Mouse (Mus musculus): ENCODE data around the gene Aurkb. TPM values are rescaled to one million over a fixed set of nuclear protein-coding genes. Genes with fewer than 3 reads are reported as not detected.
"Not testable (repeated sequence)": the region's sequence is repeated elsewhere in the genome, so short reads cannot be mapped to it uniquely, and the experiment has no call there.

Gene Aurkb
- polyA plus RNA-seq (2015; fragmentation: Nextera tagmentation; extraction: Ambion mirVana) = 78.4 and 83.0 TPM in 2 replicates

DNA sequence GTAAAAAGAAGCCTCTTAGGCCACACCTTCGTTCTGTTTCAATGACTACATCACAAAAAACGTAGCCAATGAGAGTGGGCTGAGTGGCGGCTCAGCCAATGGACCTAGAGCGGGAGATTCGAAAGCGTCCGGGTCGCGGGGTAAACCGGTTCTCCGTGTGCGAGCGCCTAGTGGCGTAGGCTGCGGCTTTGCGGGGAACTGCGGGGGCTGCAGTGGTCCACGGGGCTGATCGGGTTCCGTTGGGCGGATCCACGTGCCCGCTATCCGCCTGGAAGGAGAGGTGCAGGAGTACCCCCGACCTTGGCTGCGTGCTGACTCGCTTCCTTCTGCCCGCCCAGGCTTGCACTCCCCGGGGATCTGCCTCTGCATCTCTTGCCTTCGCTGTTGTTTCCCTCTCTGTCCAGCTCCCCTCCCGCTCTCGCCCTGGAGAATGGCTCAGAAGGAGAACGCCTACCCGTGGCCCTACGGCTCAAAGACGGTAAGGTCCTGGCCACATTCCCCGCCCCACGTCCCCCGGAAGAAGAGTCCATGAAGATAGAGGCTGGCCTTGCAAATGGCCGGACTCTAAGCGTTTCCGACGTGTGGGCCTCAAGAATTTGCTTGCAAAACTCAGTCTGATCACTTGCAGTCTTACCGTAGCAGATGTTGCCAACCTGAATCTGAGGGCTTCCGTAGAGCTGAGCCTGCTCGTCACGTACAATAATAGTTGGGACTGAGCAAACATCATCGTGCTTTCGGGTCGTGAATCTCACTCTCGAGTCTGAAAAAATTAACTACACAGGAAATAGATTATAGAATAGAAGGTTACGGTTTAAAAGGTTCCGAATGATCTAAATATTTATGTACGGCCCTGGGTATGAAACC is at the start of gene Aurkb:
Gene Aurkb (plus strand): TSS at position 117 of the 864 bp plus-strand sequence.
- no peaks in the 10 kb centered on the region for H3K9me3 ChIP-seq
- peak within 1 kb of the TSS; percentile 67 for H3K4me3 ChIP-seq
- peaks cover 30% of the 10 kb centered on the region for H3K4me1 ChIP-seq
- peak; percentile 53; the same call in 1 of the 2 replicates for ATAC-seq (ENCODE audit: extremely low read depth, insufficient number of reproducible peaks, low FRiP score, low TSS enrichment)
- no peaks in the 10 kb centered on the region for H3K27me3 ChIP-seq (replicated peaks)
- peak within 1 kb of the TSS; percentile 86 for H3K9ac ChIP-seq
- under 1% methylated on average over 54 of the region's 54 CpGs for WGBS
- H3K27ac ChIP-seq (replicated peaks) = peak within 1 kb of the TSS; percentile 93
- H3K36me3 ChIP-seq = peaks cover 34% of the 10 kb centered on the region
- peak within 1 kb of the TSS; percentile 79 for H3K4me2 ChIP-seq

DNA sequence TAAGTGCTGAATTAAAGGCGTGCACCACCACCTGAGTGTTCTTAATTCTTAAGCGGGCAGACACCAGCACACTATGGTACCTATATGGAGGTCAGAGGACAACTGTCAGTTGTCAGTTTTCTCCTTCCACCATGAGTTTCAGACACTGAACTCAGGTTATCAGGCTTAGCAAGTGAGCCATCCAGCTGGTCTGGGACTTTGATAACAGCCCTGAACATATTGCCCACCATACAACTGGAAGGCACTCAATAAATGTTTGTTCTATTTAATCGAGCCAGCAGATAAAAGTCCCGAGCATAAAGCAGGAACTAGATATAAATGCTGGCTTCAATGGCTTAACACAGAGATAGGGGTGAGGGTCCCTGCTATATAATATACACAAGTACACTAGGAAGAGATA is 48.4 kb upstream of the Aurkb start:
- Histone ChIP-seq H3K4me1 (no peaks in the 10 kb centered on the region), H3K9me3 (no peaks in the 10 kb centered on the region), H3K27ac (replicated peaks) (no peak overlapping the region), H3K4me3 (no peak overlapping the region), H3K27me3 (replicated peaks) (no peaks in the 10 kb centered on the region), H3K4me2 (no peak overlapping the region), H3K9ac (no peak overlapping the region), H3K36me3 (peaks cover 98% of the 10 kb centered on the region)
- no peak for ATAC-seq (ENCODE audit: extremely low read depth, insufficient number of reproducible peaks, low FRiP score, low TSS enrichment)
- WGBS = 84% methylated on average over 4 of the region's 4 CpGs

DNA sequence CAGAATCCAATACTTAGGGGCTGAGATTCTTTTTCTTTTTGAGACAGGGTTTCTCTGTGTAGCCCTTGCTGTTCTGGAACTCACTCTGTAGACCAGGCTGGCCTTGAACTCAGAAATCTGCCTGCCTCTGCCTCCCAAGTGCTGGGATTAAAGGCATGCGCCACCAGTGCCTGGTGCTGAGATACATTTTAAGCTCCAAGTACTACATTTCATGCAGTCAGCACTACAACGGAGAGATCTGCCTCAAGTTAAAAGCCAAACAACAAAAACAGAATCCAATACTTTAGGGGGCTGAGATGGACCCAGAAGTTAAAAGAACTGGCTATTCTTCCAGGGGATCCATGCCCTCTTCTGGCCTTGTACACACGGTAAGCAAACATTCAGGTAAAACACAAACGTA is 42.7 kb upstream of the Aurkb start:
- 94% methylated on average over 4 of the region's 4 CpGs for WGBS
- H3K36me3 ChIP-seq = peaks cover 57% of the 10 kb centered on the region
- not testable (repeated sequence) for H3K9me3 ChIP-seq; H3K27me3 ChIP-seq (replicated peaks); H3K4me1 ChIP-seq; H3K4me3 ChIP-seq; H3K27ac ChIP-seq (replicated peaks); ATAC-seq (ENCODE audit: extremely low read depth, insufficient number of reproducible peaks, low FRiP score, low TSS enrichment); H3K9ac ChIP-seq; H3K4me2 ChIP-seq

DNA sequence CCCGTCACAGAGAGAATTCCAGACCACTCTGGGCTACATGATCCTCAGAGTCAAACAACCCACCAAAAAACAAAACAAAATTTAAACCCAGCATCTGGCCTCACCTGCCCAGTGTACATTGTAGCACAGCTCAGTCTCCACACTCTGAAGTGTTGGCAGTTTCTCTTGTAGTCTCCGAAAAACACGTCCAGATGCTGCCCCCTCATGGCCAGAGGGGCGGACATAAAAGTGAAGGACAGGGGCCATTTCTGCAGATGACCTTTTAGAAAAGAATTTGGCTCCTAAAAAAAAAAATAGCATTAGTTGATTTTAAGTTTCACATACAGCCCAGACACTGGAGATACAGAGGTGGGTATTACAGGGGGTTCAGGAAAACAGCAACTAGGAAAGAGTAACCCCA is 41.9 kb upstream of the Aurkb start:
- H3K4me2 ChIP-seq = no peak overlapping the region
- no peaks in the 10 kb centered on the region for H3K27me3 ChIP-seq (replicated peaks)
- H3K9ac ChIP-seq = no peak overlapping the region
- no peak overlapping the region for H3K27ac ChIP-seq (replicated peaks)
- no peak overlapping the region for H3K4me3 ChIP-seq
- H3K9me3 ChIP-seq = no peaks in the 10 kb centered on the region
- WGBS = 42% methylated on average over 4 of the region's 4 CpGs
- H3K4me1 ChIP-seq = peaks cover 11% of the 10 kb centered on the region
- peaks cover 49% of the 10 kb centered on the region for H3K36me3 ChIP-seq
- no peak for ATAC-seq (ENCODE audit: extremely low read depth, insufficient number of reproducible peaks, low FRiP score, low TSS enrichment)

DNA sequence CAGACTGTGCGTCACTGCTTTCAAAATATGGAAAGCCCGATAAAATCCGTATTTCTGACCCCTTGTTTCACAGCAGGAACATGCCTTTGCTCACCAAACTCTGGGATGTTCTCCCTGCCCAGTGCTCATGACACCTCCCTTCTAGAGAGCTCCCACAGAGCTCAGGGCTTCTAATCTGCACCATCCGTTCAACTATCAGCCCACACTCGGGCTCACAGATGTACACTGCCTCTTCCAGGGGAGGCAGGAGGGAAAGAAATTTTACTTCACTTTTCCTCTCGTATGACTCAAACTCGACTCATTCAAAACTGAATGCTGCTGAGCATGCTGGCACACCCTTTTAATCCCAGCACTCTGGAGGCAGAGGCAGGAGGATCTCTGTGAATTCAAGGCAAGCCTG is 40.3 kb upstream of the Aurkb start:
- 78% methylated on average over 7 of the region's 7 CpGs for WGBS
- no peak for ATAC-seq (ENCODE audit: extremely low read depth, insufficient number of reproducible peaks, low FRiP score, low TSS enrichment)
- no peaks in the 10 kb centered on the region for H3K27me3 ChIP-seq (replicated peaks)

DNA sequence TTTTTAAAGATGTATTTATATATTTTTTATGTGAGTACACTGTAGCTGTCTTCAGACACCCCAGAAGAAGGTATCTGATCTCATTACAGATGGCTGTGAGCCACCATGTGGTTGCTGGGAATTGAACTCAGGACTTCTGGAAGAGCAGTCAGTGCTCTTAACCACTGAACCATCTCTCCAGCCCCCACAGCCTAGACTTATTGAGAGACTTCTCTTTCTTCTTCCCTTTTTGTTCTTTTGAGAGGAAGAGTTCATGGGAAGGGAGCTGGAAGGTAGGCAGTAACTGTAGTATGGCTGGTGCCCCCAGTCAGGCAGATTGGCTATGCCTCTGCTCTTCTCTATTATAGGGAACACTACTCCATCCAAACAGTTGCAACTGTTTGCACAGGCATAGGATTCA is 38.9 kb upstream of the Aurkb start:
- not testable (repeated sequence) for H3K4me2 ChIP-seq; H3K9me3 ChIP-seq; H3K27ac ChIP-seq (replicated peaks); H3K9ac ChIP-seq; H3K4me3 ChIP-seq; H3K27me3 ChIP-seq (replicated peaks); ATAC-seq (ENCODE audit: extremely low read depth, insufficient number of reproducible peaks, low FRiP score, low TSS enrichment)
- Histone ChIP-seq H3K4me1 (peaks cover 22% of the 10 kb centered on the region), H3K36me3 (peaks cover 19% of the 10 kb centered on the region)

More for the DNA sequence above, 40.3 kb upstream of the Aurkb start:
- Histone ChIP-seq H3K36me3 (peaks cover 33% of the 10 kb centered on the region), H3K4me2 (no peak overlapping the region), H3K4me1 (peaks cover 11% of the 10 kb centered on the region), H3K27ac (replicated peaks) (no peak overlapping the region), H3K9ac (no peak overlapping the region), H3K4me3 (no peak overlapping the region), H3K9me3 (no peaks in the 10 kb centered on the region)

DNA sequence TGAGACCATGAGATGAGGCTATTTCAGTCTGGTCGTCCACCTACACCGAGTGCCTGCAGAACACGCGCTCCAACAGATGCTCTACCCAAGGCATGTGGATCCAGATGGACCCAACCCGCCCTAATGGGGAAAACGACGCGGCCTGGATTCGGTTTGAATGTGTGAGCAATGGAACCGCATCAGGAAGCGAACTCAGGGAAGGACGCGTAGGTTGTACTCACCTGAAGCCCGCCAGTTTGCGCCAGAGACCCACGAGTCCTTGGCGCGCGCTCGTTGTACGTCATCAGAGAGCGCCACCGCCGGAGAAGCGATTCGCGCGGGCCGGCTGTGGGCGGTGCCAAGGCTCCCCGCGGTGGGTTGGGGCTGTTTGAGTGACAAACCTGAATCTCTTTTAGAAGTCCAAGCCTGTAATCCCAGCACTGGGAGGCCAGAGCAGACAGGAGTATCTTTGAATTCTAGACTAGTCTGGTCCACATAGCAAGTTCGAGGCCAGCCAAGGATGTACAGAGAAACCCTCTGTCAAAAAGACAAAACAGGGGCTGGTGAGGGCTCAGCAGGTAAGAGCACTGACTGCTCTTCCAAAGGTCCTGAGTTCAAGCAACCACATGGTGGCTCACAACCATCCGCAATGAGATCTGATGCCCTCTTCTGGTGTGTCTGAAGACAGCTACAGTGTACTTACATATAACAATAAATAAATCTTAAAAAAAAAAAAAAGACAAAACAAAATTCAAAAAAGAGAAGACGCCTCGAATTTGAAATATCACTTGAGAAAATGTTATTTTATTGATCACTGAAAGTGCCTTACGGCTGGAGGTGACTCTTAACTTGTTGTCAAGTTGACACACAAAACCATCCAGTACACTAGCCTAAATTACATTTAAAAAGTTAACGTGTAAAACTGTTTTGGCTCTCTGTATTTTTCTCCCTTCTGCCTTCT is 37.0 kb upstream of the Aurkb start, which contains the start of gene Pfas:
Gene Pfas (minus strand): TSS at position 279 of the 940 bp plus-strand sequence.
- 8% methylated on average over 38 of the region's 38 CpGs for WGBS
- Histone ChIP-seq H3K9ac (peak within 1 kb of the TSS; percentile 84), H3K4me3 (peak within 1 kb of the TSS; percentile 72), H3K27me3 (replicated peaks) (no peaks in the 10 kb centered on the region), H3K4me2 (peak within 1 kb of the TSS; percentile 83), H3K36me3 (0 out of 2 replicates have a peak, but pooled peaks cover under 1% of the 10 kb centered on the region), H3K9me3 (no peaks in the 10 kb centered on the region), H3K27ac (replicated peaks) (peak within 1 kb of the TSS; percentile 59), H3K4me1 (peaks cover 24% of the 10 kb centered on the region)
- ATAC-seq (ENCODE audit: extremely low read depth, insufficient number of reproducible peaks, low FRiP score, low TSS enrichment) = peak; percentile 64

DNA sequence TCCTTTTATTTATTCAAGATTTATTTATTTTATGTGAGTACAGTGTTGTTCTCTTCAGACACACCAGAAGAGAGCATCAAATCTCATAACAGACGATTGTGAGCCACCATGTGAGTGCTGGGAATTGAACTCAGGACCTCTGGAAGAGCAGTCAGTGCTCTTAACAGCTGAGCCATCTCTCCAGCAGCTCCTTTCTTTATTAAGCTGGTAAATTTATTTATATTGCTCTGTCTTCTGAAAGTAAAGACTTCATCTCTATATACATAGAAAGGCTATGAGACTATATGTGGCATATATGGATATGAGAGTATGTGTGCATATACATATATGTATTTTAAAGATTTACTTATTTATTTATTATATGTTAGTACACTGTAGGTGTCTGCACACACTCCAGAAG is 35.9 kb upstream of the Aurkb start:
- H3K36me3 ChIP-seq = no peaks in the 10 kb centered on the region
- H3K27ac ChIP-seq (replicated peaks) = no peak overlapping the region
- H3K4me1 ChIP-seq = peaks cover 24% of the 10 kb centered on the region
- no peaks in the 10 kb centered on the region for H3K9me3 ChIP-seq
- no peak for ATAC-seq (ENCODE audit: extremely low read depth, insufficient number of reproducible peaks, low FRiP score, low TSS enrichment)
- H3K4me2 ChIP-seq = no peak overlapping the region
- 85% methylated on average over 1 of the region's 1 CpGs for WGBS
- no peak overlapping the region for H3K4me3 ChIP-seq
- H3K27me3 ChIP-seq (replicated peaks) = no peaks in the 10 kb centered on the region
- no peak overlapping the region for H3K9ac ChIP-seq

DNA sequence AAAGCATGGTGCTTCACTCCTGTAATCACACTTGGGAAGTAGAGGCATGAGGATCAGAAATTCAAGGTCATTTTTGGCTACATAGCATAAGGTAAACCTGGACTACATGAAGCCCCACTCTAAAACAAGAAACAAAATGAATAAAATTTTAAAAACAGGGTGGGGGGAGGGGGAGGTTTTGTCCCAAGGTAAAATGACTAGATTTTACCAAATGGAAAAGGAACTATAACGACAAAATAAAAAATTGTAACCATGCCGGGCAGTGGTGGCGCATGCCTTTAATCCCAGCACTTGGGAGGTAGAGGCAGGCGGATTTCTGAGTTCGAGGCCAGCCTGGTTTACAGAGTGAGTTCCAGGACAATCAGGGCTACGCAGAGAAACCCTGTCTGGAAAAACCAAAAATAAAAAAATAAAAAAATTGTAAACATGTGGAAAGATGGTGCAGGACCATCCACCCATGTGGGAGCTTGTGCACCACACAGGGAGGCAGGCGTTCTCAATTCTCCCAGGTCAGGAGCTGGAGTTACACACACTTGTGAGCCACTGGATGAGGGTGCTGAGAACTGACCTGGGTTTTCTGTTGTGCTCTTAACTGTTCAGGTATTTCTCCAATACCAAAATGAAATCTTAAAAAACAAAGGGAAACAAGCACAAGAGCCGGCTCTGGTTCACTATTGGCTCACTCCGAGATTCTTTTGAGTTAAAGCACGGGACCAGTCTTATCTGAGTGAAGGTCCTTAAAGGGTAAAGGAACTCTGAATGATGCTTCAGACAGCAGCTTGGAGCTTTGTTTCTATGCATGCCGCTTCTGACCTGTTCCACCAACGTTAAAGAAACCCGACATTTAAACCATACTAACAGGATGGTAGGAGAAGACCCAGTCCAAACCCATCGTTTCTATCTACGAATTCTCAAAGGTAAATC is 34.8 kb upstream of the Aurkb start:
- H3K27ac ChIP-seq (replicated peaks) = peak overlapping the region; percentile 98
- peak overlapping the region; percentile 59 for H3K4me3 ChIP-seq
- ATAC-seq (ENCODE audit: extremely low read depth, insufficient number of reproducible peaks, low FRiP score, low TSS enrichment) = no peak
- H3K9me3 ChIP-seq = no peaks in the 10 kb centered on the region
- 78% methylated on average over 15 of the region's 15 CpGs for WGBS
- H3K4me2 ChIP-seq = peak overlapping the region; percentile 91
- H3K9ac ChIP-seq = 0 out of 2 replicates have a peak overlapping the region, but pooled peaks have one; percentile 37
- no peaks in the 10 kb centered on the region for H3K27me3 ChIP-seq (replicated peaks)
- peaks cover 29% of the 10 kb centered on the region for H3K4me1 ChIP-seq
- no peaks in the 10 kb centered on the region for H3K36me3 ChIP-seq

DNA sequence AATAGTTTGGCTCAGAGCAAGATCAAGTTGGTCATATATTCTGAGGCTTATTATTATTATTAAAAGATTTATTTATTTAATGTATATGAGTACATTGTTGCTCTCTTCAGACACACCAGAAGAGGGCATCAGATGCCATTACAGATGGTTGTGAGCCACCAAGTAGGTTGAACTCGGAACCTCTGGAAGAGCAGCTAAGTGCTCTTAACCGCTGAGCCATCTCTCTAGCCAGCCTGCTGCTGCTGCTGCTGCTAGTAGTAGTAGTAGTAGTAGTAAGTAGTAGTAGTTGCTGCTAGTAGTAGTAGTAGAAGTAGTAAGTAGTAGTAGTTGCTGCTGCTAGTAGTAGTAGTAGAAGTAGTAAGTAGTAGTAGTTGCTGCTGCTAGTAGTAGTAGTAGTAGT is 34.0 kb upstream of the Aurkb start:
- 66% methylated on average over 2 of the region's 2 CpGs for WGBS
- H3K27me3 ChIP-seq (replicated peaks); H3K9me3 ChIP-seq; H3K36me3 ChIP-seq; ATAC-seq (ENCODE audit: extremely low read depth, insufficient number of reproducible peaks, low FRiP score, low TSS enrichment): not testable (repeated sequence)
- Histone ChIP-seq H3K4me2 (peak overlapping the region; percentile 91), H3K27ac (replicated peaks) (peak overlapping the region; percentile 98), H3K4me1 (peaks cover 30% of the 10 kb centered on the region), H3K9ac (peak overlapping the region; percentile 86), H3K4me3 (peak overlapping the region; percentile 59)
